Comparison of ENCODE assay signal across 9 mouse cellular contexts in the genomic region with DNA sequence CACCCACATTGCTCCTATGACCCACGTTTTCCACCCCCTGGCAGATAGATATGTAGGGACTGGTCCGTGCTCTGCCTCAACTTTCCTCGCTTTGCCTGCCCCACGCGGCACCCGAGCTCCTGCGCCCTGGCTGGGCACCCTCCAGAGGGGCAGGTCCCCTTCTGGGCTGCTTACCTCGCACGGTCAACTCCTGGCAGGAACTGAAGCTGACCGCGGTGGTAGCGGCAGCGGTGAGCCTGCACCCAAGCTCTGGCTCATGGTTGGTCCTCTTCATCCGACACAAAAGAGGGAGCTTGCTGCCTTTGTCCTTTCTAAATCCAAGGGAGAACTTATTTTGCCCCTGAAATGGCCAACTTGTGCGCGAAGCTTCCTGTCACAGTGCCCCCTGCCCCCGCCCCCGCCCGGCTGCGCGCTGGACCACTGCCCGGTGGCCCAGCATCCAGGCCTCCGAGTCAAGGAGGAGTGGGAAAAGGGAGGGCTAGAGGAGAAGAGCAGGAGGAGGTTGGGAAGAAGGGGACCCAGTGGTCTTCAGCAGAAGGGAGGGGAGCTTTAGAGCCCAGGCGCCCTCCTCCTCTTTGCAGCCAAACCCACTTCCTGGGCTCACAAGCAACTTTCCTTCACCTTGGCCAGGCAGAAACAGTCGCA. TPM values are rescaled to one million over a fixed set of nuclear protein-coding genes. Genes with fewer than 3 reads are reported as not detected.
DNase-seq lines count a peak whose midpoint lies in the region; ATAC-seq and TF ChIP-seq lines count a peak whose summit lies in the region.
"Had no signal": no experiment of that assay in that cellular context is flagged by ENCODE, and none has a peak within 500 bp of the region (broad histone marks: within the 10 kb centered on the region; RNA-seq: fewer than 3 reads in every experiment).

TSS of gene Grm3 (minus strand) at position 215 of the 645 bp plus-strand sequence.

- peak within 1 kb of the TSS; percentile 69 for H3K4me2 ChIP-seq in lung, embryonic 14.5 days
- peak within 1 kb of the TSS; percentile 93 for H3K4me2 ChIP-seq in neural tube, embryonic 15.5 days

- H3K9ac ChIP-seq in lung, embryonic 14.5 days: peak within 1 kb of the TSS; percentile 23; the same call in 1 of the 2 replicates
- H3K9ac ChIP-seq in neural tube, embryonic 15.5 days (replicated peaks): peak within 1 kb of the TSS; percentile 84

- under 1% methylated on average over 25 of the region's 25 CpGs for WGBS in lung, embryonic 14.5 days
- under 1% methylated on average over 25 of the region's 25 CpGs for WGBS in neural tube, embryonic 15.5 days

- peaks cover 20% of the 10 kb centered on the region for H3K27me3 ChIP-seq in lung, embryonic 14.5 days (ENCODE audit: insufficient read depth, low read length)
- H3K27me3 ChIP-seq in neural tube, embryonic 15.5 days (replicated peaks): no peaks in the 10 kb centered on the region

- H3K36me3 ChIP-seq in lung, embryonic 14.5 days (ENCODE audit: insufficient read depth): no peaks in the 10 kb centered on the region
- no peaks in the 10 kb centered on the region for H3K36me3 ChIP-seq in neural tube, embryonic 15.5 days

- DNase-seq in lung, embryonic 14.5 days: peak; percentile 8
- DNase-seq in lung, postnatal 36 days: no peak
- DNase-seq in frontal cortex, postnatal 14 days (ENCODE audit: low spot score in 2 of 2): peak; percentile 15 to 31
- peak in 1 of 2 experiments; percentile 26 for DNase-seq in left cerebral cortex, postnatal 14 days (ENCODE audit: low spot score in 2 of 2)
- no peak for DNase-seq in urinary bladder, adult 18-20 months (ENCODE audit: low spot score in 2 of 2)
- DNase-seq in urinary bladder, postnatal 14 days (ENCODE audit: low spot score): no peak

- no peaks in the 10 kb centered on the region for H3K9me3 ChIP-seq in lung, embryonic 14.5 days (ENCODE audit: low read depth, low read length)
- H3K9me3 ChIP-seq in neural tube, embryonic 15.5 days (replicated peaks): no peaks in the 10 kb centered on the region

- H3K4me1 ChIP-seq in lung, embryonic 14.5 days (ENCODE audit: insufficient read depth): no peaks in the 10 kb centered on the region
- no peaks in the 10 kb centered on the region for H3K4me1 ChIP-seq in cortical plate, adult 2 months (ENCODE audit: control insufficient read depth, insufficient read depth, low read length)
- peaks cover 18% of the 10 kb centered on the region; the same call in 1 of the 2 replicates for H3K4me1 ChIP-seq in neural tube, embryonic 15.5 days

- intact Hi-C loops in left cerebral cortex, postnatal 14 days (cut with DNase I): no loop called here

- TF ChIP-seq CTCF in lung, embryonic 14.5 days (IDR thresholded peaks at IDR 0.05; ENCODE audit: low read depth): no peak
- no peak for TF ChIP-seq CTCF in cortical plate, adult 2 months (IDR thresholded peaks at IDR 0.05; ENCODE audit: extremely low read depth, insufficient read depth, low read length)

- no peak within 1 kb of the TSS for H3K27ac ChIP-seq in lung, embryonic 14.5 days (ENCODE audit: low read depth)
- H3K27ac ChIP-seq in cortical plate, adult 2 months (ENCODE audit: insufficient read depth, low read length): peak within 1 kb of the TSS; percentile 91
- H3K27ac ChIP-seq in neural tube, embryonic 15.5 days (replicated peaks): peak within 1 kb of the TSS; percentile 90

- ATAC-seq in lung, embryonic 14.5 days (ENCODE audit: insufficient read depth): peak; percentile 47; the same call in 1 of the 2 replicates
- ATAC-seq in neural tube, embryonic 15.5 days (ENCODE audit: low FRiP score): peak; percentile 81

- peak within 1 kb of the TSS; percentile 37 for H3K4me3 ChIP-seq in lung, embryonic 14.5 days (ENCODE audit: low read depth, low read length)
- peak within 1 kb of the TSS; percentile 86 for H3K4me3 ChIP-seq in cortical plate, adult 2 months (ENCODE audit: insufficient read depth, low read length)
- peak within 1 kb of the TSS; percentile 58 for H3K4me3 ChIP-seq in neural tube, embryonic 15.5 days (replicated peaks)

- TF ChIP-seq POLR2A in cortical plate, adult 2 months (IDR thresholded peaks at IDR 0.05; ENCODE audit: extremely low read depth, insufficient read depth, low read length): 0 out of 2 replicates have a peak, but pooled peaks have one; percentile 0

RNA-seq across cellular contexts. Expression of gene Grm3, which starts in this region (rescaled TPM):
- polyA plus RNA-seq in lung, embryonic 14.5 days (2014; fragmentation: Nextera tagmentation; extraction: Ambion mirVana): 0.08 and 0.09 TPM in 2 replicates
- polyA plus RNA-seq in cortical plate, adult 2 months (2012; rRNA removed): 47.5 and 54.4 TPM in 2 replicates
- total RNA-seq in left cerebral cortex, postnatal 14 days (2021): 100 to 1,000 TPM; 141 to 146 TPM
- polyA plus RNA-seq in neural tube, embryonic 15.5 days (2015; fragmentation: Nextera tagmentation; extraction: Ambion mirVana): 39.6 and 50.6 TPM in 2 replicates
- total RNA-seq: common myeloid progenitor, adult 5-6 weeks had no signal

Comparison
In these comparisons a context has a peak if more than half of its experiments do, and no peak if none do; other contexts are left out.
1. RNA of gene Grm3 (polyA plus RNA-seq): 47.5 to 54.4 TPM in cortical plate, adult 2 months and 39.6 to 50.6 TPM in neural tube, embryonic 15.5 days; 0.08 to 0.09 TPM in lung, embryonic 14.5 days; every median in the first group is over 10 times any median in the second.
2. Peak in DNase-seq, ATAC-seq, H3K4me3 ChIP-seq, H3K9ac ChIP-seq and H3K4me2 ChIP-seq in lung, embryonic 14.5 days; RNA of the gene not detected or under 1 TPM.
3. DNase-seq: peak in frontal cortex, postnatal 14 days (2 of 2); none in lung, postnatal 36 days (single experiment), urinary bladder, adult 18-20 months (0 of 2) and urinary bladder, postnatal 14 days (single experiment).
4. Peak in every context shown above with its lines, with median percentiles within 50 percentile points of each other: H3K4me3 ChIP-seq.